Mouse (Mus musculus): ENCODE measurements around the gene Rnf181.

Rnf181 gene

GRCm38 (mm10) chr6:72322936-72323335 is 43.8 kb downstream of the Rnf181 start:
- DNase-seq = no peak

GRCm38 (mm10) chr6:72319019-72319418 is 47.7 kb downstream of the Rnf181 start:
- DNase-seq = peak; percentile 77

- no peak for DNase-seq
Observed at GRCm38 (mm10) chr6:72318440-72318839, 48.3 kb downstream of the Rnf181 start.

GRCm38 (mm10) chr6:72316044-72316443 is 50.7 kb downstream of the Rnf181 start:
- DNase-seq = peak; percentile 38

- no peak for DNase-seq
Observed at GRCm38 (mm10) chr6:72315384-72315783, 51.4 kb downstream of the Rnf181 start.

GRCm38 (mm10) chr6:72313124-72313867 is 53.5 kb downstream of the Rnf181 start:
- no peak for DNase-seq

- DNase-seq = no peak
Observed at GRCm38 (mm10) chr6:72312198-72312597, 54.6 kb downstream of the Rnf181 start.
